Comparison of ENCODE assay signal across 8 mouse cellular contexts in genomic region chr17:32505851-32506728, GRCm38 (mm10). TPM values are rescaled to one million over a fixed set of nuclear protein-coding genes. Genes with fewer than 3 reads are reported as not detected.
DNase-seq lines count a peak whose midpoint lies in the region; ATAC-seq lines count a peak whose summit lies in the region.

Gene Cyp4f17 (plus strand): TSS chr17:32506050.

- H3K4me2 ChIP-seq in forebrain, embryonic 14.5 days (ENCODE audit: low read length), result peak within 1 kb of the TSS; percentile 83
- peak within 1 kb of the TSS; percentile 89 for H3K4me2 ChIP-seq in limb, embryonic 13.5 days (replicated peaks)
- H3K4me2 ChIP-seq in midbrain, embryonic 12.5 days (replicated peaks), result peak within 1 kb of the TSS; percentile 75

- peak within 1 kb of the TSS; percentile 43 for H3K4me3 ChIP-seq in forebrain, embryonic 14.5 days (ENCODE audit: low read depth, low read length)
- peak within 1 kb of the TSS; percentile 68 for H3K4me3 ChIP-seq in hindbrain, embryonic 10.5 days
- H3K4me3 ChIP-seq in limb, embryonic 13.5 days, result peak within 1 kb of the TSS; percentile 56
- H3K4me3 ChIP-seq in midbrain, embryonic 12.5 days, result peak within 1 kb of the TSS; percentile 50

- peak within 1 kb of the TSS; percentile 68 for H3K27ac ChIP-seq in forebrain, embryonic 14.5 days (ENCODE audit: low read depth, low read length)
- H3K27ac ChIP-seq in hindbrain, embryonic 10.5 days, result peak within 1 kb of the TSS; percentile 92
- H3K27ac ChIP-seq in limb, embryonic 13.5 days, result peak within 1 kb of the TSS; percentile 75
- peak within 1 kb of the TSS; percentile 84 for H3K27ac ChIP-seq in midbrain, embryonic 12.5 days (replicated peaks)

- ATAC-seq in forebrain, embryonic 14.5 days, result peak; percentile 92
- ATAC-seq in limb, embryonic 13.5 days (ENCODE audit: low FRiP score, low read depth), result peak; percentile 94
- ATAC-seq in midbrain, embryonic 12.5 days (ENCODE audit: low FRiP score, low read depth), result peak; percentile 93

- H3K36me3 ChIP-seq in forebrain, embryonic 14.5 days (ENCODE audit: control insufficient read depth, insufficient read depth, low read length), result no peaks in the 10 kb centered on the region
- H3K36me3 ChIP-seq in hindbrain, embryonic 10.5 days, result peaks cover 12% of the 10 kb centered on the region; the same call in 1 of the 2 replicates
- peaks cover 18% of the 10 kb centered on the region for H3K36me3 ChIP-seq in limb, embryonic 13.5 days
- no peaks in the 10 kb centered on the region for H3K36me3 ChIP-seq in midbrain, embryonic 12.5 days

- no peaks in the 10 kb centered on the region for H3K27me3 ChIP-seq in forebrain, embryonic 14.5 days (replicated peaks; ENCODE audit: control insufficient read depth, insufficient read depth, low read length)
- no peaks in the 10 kb centered on the region for H3K27me3 ChIP-seq in hindbrain, embryonic 10.5 days (ENCODE audit: insufficient read depth, poor library complexity, severe bottlenecking)
- no peaks in the 10 kb centered on the region for H3K27me3 ChIP-seq in limb, embryonic 13.5 days
- H3K27me3 ChIP-seq in midbrain, embryonic 12.5 days, result no peaks in the 10 kb centered on the region

- WGBS in forebrain, embryonic 14.5 days, result under 1% methylated on average over 30 of the region's 30 CpGs
- 2% methylated on average over 30 of the region's 30 CpGs for WGBS in hindbrain, embryonic 10.5 days
- under 1% methylated on average over 30 of the region's 30 CpGs for WGBS in limb, embryonic 13.5 days
- 1% methylated on average over 30 of the region's 30 CpGs for WGBS in midbrain, embryonic 12.5 days

- H3K4me1 ChIP-seq in forebrain, embryonic 14.5 days (ENCODE audit: control insufficient read depth, insufficient read depth, low read length), result peaks cover 5% of the 10 kb centered on the region
- H3K4me1 ChIP-seq in hindbrain, embryonic 10.5 days (replicated peaks), result peaks cover 22% of the 10 kb centered on the region
- peaks cover 10% of the 10 kb centered on the region for H3K4me1 ChIP-seq in limb, embryonic 13.5 days
- H3K4me1 ChIP-seq in midbrain, embryonic 12.5 days, result peaks cover 19% of the 10 kb centered on the region

- peak within 1 kb of the TSS; percentile 67 for H3K9ac ChIP-seq in forebrain, embryonic 14.5 days (ENCODE audit: low read length)
- peak within 1 kb of the TSS; percentile 77 for H3K9ac ChIP-seq in limb, embryonic 13.5 days
- peak within 1 kb of the TSS; percentile 64 for H3K9ac ChIP-seq in midbrain, embryonic 12.5 days (replicated peaks)

- DNase-seq in cerebellum, adult 18-20 months, result peak; percentile 12 to 25
- DNase-seq in cerebellum, adult 9-11 months, result no peak
- DNase-seq in adrenal gland, adult 8-10 months, result peak; percentile 27
- peak; percentile 69 for DNase-seq in forebrain, embryonic 14.5 days (ENCODE audit: low spot score)
- peak; percentile 91 for DNase-seq in hindbrain, embryonic 10.5 days (ENCODE audit: low spot score)
- peak; percentile 19 for DNase-seq in urinary bladder, postnatal 25 days (ENCODE audit: low spot score)

- H3K9me3 ChIP-seq in forebrain, embryonic 14.5 days (replicated peaks; ENCODE audit: control insufficient read depth, low read length), result no peaks in the 10 kb centered on the region
- H3K9me3 ChIP-seq in hindbrain, embryonic 10.5 days, result no peaks in the 10 kb centered on the region
- H3K9me3 ChIP-seq in limb, embryonic 13.5 days, result no peaks in the 10 kb centered on the region
- no peaks in the 10 kb centered on the region for H3K9me3 ChIP-seq in midbrain, embryonic 12.5 days

RNA-seq across cellular contexts. Expression of gene Cyp4f17, which starts in this region (rescaled TPM):
- 10 to 100 TPM; 11.1 to 32.1 (median 21.6) TPM for total RNA-seq in adrenal gland, adult 8-10 months (2022)
- polyA plus RNA-seq in forebrain, embryonic 14.5 days (2014; fragmentation: Nextera tagmentation; extraction: Ambion mirVana), result 4.1 and 5.8 TPM in 2 replicates
- polyA plus RNA-seq in hindbrain, embryonic 10.5 days (2016; fragmentation: Nextera tagmentation; extraction: Ambion mirVana), result 8.0 and 8.9 TPM in 2 replicates
- 16.3 and 17.7 TPM in 2 replicates for polyA plus RNA-seq in limb, embryonic 13.5 days (2015; fragmentation: Nextera tagmentation; extraction: Ambion mirVana)
- 11.4 and 11.7 TPM in 2 replicates for polyA plus RNA-seq in midbrain, embryonic 12.5 days (2016; fragmentation: Nextera tagmentation; extraction: Ambion mirVana)
